Mouse (Mus musculus) forebrain, postnatal 0 days (tissue): ENCODE results near the gene Recql. TPM values are rescaled to one million over a fixed set of nuclear protein-coding genes. Genes with fewer than 3 reads are reported as not detected.

Source experiments
- ATAC-seq: fragments of 200-750 bp; cut with Nextera tagmentation; 2 replicates; pipeline ENCODE4 v1.8.0; 2017; ENCODE audit warnings: mild to moderate bottlenecking, moderate library complexity
- DNase-seq: peaks from one replicate; pipeline ENCODE4 v3.0.0-alpha.2; 2015
- H3K27ac ChIP-seq: fragments of 300-500 bp; sonication (generic); 2 replicates; pipeline ENCODE4 v1.5.1; 2014; ENCODE audit warnings: low read depth, mild to moderate bottlenecking, antibody characterized with exemption, low read length, moderate library complexity, mixed read lengths
- H3K27me3 ChIP-seq: fragments of 300-500 bp; sonication (generic); 2 replicates; pipeline ENCODE4 v1.6.1; 2014; ENCODE audit warnings: mild to moderate bottlenecking, low read length, mixed read lengths; ENCODE audit not compliant: insufficient read depth
- H3K36me3 ChIP-seq: fragments of 300-500 bp; sonication (generic); 2 replicates; pipeline ENCODE4 v1.6.1; 2014; ENCODE audit warnings: mild to moderate bottlenecking, moderate library complexity; ENCODE audit not compliant: insufficient read depth
- H3K4me1 ChIP-seq: fragments of 300-500 bp; sonication (generic); 2 replicates; pipeline ENCODE4 v1.6.1; 2014; ENCODE audit warnings: antibody characterized with exemption; ENCODE audit not compliant: insufficient read depth
- H3K4me2 ChIP-seq: fragments of 300-500 bp; sonication (generic); 2 replicates; pipeline ENCODE4 v1.6.1; 2014; ENCODE audit warnings: low read depth, mild to moderate bottlenecking, moderate library complexity
- H3K4me3 ChIP-seq: fragments of 300-500 bp; sonication (generic); 2 replicates; pipeline ENCODE4 v1.5.1; 2014; ENCODE audit warnings: low read depth, low read length, mixed read lengths
- H3K9ac ChIP-seq: fragments of 300-500 bp; sonication (generic); 2 replicates; pipeline ENCODE4 v1.6.1; 2014; ENCODE audit warnings: mild to moderate bottlenecking
- H3K9me3 ChIP-seq: fragments of 300-500 bp; sonication (generic); 2 replicates; pipeline ENCODE4 v1.6.1; 2016; ENCODE audit warnings: low read length
- CTCF ChIP-seq: sonication (generic); IDR thresholded peaks from 2 replicates; pipeline ENCODE4 v1.5.1; 2016; ENCODE audit warnings: antibody characterized with exemption, control low read depth, low read depth
- WGBS: fragments of 180-500 bp; shearing (Covaris S2); extraction: QIAGEN DNeasy Blood & Tissue Kit; methylation state at CpG from one replicate; pipeline ENCODE4 v1.1.7; 2014; 5-methylcytosine and 5-hydroxymethylcytosine counted together
- polyA plus RNA-seq: library from polyadenylated mRNA; unstranded; fragments of >200 nt; fragmentation: Nextera tagmentation; extraction: Ambion mirVana; gene quantifications from 2 replicates; pipeline ENCODE4 v1.2.1, GENCODE M21; 2015
- total RNA-seq: library from RNA; depleted of rRNA; stranded (reverse); fragments of >200 nt; gene quantifications from 2 replicates; pipeline ENCODE4 v1.2.3, GENCODE M21; 2014

Recql gene
- total and polyA plus RNA-seq, 2 experiments from 2014 or later: 19.4 to 20.8 TPM

DNA sequence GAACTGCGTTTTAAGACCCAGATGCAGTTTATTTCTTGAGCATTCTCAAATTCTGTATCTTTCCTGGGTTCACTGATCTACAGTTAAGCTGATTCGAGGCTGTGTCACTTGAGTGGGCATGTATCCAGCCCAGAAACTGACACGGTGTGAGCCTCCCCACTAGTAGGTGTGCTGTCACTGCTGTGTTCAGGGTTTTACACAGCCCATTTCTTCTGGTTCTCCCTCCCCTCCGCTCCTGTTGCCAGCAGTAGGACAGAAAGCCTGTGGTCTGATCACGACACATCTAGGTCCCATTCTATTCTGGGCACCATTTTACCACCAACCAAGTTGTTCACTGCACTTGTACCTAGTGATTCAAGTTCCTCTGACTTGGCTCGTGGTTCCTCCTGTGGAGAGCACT is 8.9 kb upstream of the Recql start:
- Histone ChIP-seq H3K27ac (no peak overlapping the region), H3K4me1 (no peaks in the 10 kb centered on the region), H3K9me3 (no peaks in the 10 kb centered on the region), H3K4me2 (no peak overlapping the region), H3K9ac (no peak overlapping the region), H3K4me3 (no peak overlapping the region), H3K27me3 (no peaks in the 10 kb centered on the region), H3K36me3 (peaks cover 32% of the 10 kb centered on the region)
- DNase-seq (no peak), ATAC-seq (no peak)
- TF ChIP-seq CTCF: no peak
- 93% methylated on average over 6 of the region's 6 CpGs for WGBS

DNA sequence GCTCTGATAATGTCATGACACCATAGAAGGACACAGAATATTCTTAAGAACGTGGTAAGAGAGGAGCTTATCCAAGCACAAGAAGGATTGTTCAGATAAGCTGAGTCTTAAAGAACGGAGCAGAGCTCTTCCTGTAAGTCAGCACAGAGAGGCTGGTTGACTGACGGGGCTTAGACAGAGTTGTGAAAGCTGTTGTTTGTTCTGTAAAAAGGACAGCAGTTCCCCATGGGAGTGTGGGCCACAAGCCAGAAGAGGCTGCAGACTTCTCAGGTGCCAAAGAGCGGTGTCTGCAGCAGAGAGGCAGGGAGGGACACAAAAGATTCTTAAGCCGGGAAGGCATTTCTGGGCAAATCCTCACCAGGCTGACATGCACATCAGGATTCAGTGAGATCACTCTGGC is 7.8 kb upstream of the Recql start:
- ATAC-seq: no peak
- DNase-seq: no peak
- Histone ChIP-seq H3K4me3 (no peak overlapping the region), H3K9ac (no peak overlapping the region), H3K9me3 (no peaks in the 10 kb centered on the region), H3K4me1 (no peaks in the 10 kb centered on the region), H3K27ac (no peak overlapping the region), H3K27me3 (no peaks in the 10 kb centered on the region), H3K36me3 (peaks cover 25% of the 10 kb centered on the region), H3K4me2 (no peak overlapping the region)
- WGBS: 70% methylated on average over 5 of the region's 5 CpGs
- no peak for TF ChIP-seq CTCF

DNA sequence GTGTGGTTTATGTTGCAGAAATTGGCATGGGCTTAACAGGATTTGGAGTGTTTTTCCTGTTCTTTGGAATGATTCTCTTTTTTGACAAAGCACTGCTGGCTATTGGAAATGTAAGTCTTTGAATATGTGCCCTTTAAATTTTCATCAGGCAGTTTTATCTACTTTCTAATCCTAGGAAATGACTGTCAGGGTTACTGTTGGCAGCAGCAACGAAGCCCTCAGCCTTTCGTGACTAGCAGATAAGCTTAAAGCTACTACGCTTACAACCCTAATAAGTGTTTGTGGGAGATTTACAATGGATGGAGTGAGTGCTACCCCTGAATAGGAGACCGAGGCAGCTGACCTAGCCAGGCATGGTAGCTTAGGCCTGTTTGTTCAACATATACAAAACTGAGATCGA is 5.4 kb upstream of the Recql start:
- no peak for TF ChIP-seq CTCF
- H3K36me3 ChIP-seq: peaks cover 25% of the 10 kb centered on the region
- ATAC-seq: no peak
- H3K4me1 ChIP-seq: 0 out of 2 replicates have a peak, but pooled peaks cover 8% of the 10 kb centered on the region
- no peaks in the 10 kb centered on the region for H3K9me3 ChIP-seq
- H3K4me3 ChIP-seq: no peak overlapping the region
- H3K27ac ChIP-seq: no peak overlapping the region
- no peak overlapping the region for H3K4me2 ChIP-seq
- H3K9ac ChIP-seq: no peak overlapping the region
- 94% methylated on average over 5 of the region's 5 CpGs for WGBS
- H3K27me3 ChIP-seq: no peaks in the 10 kb centered on the region
- DNase-seq: no peak

DNA sequence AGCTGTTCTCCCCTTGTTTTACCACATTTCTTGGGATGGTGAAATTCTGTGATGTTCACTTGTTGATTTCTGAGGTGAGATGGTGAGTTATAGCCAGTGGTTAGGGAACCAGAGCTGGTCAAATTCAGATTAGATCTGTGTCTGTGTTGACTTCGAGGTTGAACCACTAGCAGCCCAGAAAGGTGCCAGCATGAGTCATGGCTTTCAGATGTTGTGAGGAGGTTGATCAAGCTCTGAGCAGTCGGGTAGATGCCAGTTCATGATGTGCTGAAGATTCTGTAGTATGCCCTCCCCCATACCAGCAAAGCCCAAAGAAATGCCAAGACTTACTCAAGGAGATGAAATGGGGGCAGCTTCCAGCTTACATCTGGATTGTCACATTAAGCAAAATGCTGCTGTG is 2.2 kb upstream of the Recql start:
- Histone ChIP-seq H3K9me3 (no peaks in the 10 kb centered on the region), H3K9ac (no peak overlapping the region), H3K36me3 (peaks cover 7% of the 10 kb centered on the region; the same call in 1 of the 2 replicates), H3K4me3 (no peak overlapping the region), H3K27me3 (no peaks in the 10 kb centered on the region), H3K4me2 (no peak overlapping the region), H3K27ac (no peak overlapping the region), H3K4me1 (0 out of 2 replicates have a peak, but pooled peaks cover 12% of the 10 kb centered on the region)
- no peak for TF ChIP-seq CTCF
- WGBS: 83% methylated on average over 2 of the region's 2 CpGs
- ATAC-seq (no peak), DNase-seq (no peak)

DNA sequence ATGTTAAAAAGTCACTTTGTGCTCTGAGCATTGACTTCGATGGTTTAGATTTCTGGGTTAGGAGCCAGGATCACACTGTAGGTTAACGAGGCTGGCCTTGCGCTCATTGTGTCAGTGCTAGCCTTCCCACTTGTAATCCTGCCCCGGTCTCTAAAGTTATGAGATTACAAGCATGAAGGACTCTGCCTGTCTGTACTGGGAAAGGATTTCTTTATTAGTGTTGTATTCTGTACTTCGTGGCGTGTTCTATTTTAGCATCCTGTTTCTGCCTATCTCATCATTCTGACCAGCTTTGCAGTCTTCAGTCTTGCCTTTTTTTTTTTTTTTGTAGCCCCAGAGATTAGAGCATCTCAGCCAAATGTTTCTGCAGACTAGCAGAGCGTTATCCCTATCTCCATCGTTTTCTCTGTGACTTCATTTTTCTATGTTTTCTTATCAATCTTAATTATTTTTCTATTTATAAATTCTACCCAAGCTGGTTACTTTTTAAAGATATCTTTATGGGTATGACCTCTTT is 926 bp upstream of the Recql start:
- Histone ChIP-seq H3K9me3 (no peaks in the 10 kb centered on the region), H3K27ac (no peak overlapping the region; the same call in 1 of the 2 replicates), H3K4me3 (peak overlapping the region; percentile 96), H3K9ac (peak overlapping the region; percentile 70), H3K4me2 (peak overlapping the region; percentile 81), H3K36me3 (no peaks in the 10 kb centered on the region), H3K27me3 (no peaks in the 10 kb centered on the region), H3K4me1 (0 out of 2 replicates have a peak, but pooled peaks cover 12% of the 10 kb centered on the region)
- no peak for ATAC-seq
- DNase-seq: peak; percentile 4
- 21% methylated on average over 8 of the region's 8 CpGs for WGBS
- TF ChIP-seq CTCF: no peak

DNA sequence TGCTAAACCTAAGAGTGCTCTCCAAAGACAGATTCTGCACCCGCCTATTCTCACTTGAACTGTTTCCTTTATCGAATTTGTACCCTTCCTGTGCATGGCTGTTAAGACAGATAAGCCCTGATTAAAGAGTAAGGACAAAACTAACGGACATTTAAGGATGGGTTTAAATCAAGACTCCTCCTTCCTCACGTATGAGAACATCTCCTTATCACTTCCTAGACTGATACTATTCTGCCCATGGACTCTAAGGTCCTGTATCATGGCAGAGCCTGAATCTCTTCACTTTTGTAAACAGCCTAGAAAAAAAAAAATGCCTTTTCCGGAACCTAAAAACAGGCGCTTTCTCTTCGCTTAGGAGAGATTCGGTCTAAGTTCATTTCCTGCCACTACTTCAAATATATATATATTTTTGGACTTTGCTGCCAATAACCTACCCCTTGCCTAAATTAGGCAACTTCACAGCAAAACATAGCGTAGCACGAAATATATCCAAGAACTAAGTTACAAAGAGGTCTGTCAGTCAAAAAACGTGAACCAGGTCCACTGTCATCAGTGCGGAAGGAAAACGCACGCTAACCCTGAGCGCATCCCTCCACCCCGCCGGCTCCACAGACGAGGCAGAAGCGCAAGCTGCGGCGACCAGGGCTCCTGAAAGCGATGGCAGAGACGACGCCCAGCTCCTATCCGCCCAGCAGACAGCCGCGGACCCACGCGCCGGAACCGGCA is 439 bp downstream of the Recql start:
- H3K4me2 ChIP-seq: peak overlapping the region; percentile 81
- H3K4me3 ChIP-seq: peak overlapping the region; percentile 96
- no peaks in the 10 kb centered on the region for H3K36me3 ChIP-seq
- ATAC-seq (peak; percentile 73; the same call in 1 of the 2 replicates), DNase-seq (no peak)
- H3K9me3 ChIP-seq: no peaks in the 10 kb centered on the region
- no peaks in the 10 kb centered on the region for H3K27me3 ChIP-seq
- H3K27ac ChIP-seq: peak overlapping the region; percentile 5; the same call in 1 of the 2 replicates
- 6% methylated on average over 31 of the region's 31 CpGs for WGBS
- TF ChIP-seq CTCF: no peak
- peak overlapping the region; percentile 70 for H3K9ac ChIP-seq
- H3K4me1 ChIP-seq: 0 out of 2 replicates have a peak, but pooled peaks cover 12% of the 10 kb centered on the region

DNA sequence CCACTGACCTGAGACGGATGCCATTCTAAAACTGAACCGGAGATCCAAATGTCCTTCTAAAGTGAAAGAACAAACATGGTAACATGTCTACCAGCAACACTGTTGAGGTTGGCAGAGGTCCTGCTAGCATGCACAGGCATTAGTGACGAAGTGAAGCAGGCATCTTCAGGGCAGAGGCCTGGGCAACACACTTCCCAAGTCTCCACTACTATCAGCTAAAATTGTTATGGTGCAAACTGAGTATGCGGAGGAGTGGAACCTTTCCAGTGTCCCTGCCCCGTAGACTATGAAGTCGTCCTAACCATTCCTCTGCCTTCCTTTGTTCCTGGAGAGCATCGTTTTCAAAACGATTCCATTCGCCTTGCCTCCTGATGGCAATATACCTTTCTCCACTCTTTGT is 2.4 kb downstream of the Recql start:
- 92% methylated on average over 9 of the region's 9 CpGs for WGBS
- H3K4me2 ChIP-seq: no peak overlapping the region
- H3K27me3 ChIP-seq: no peaks in the 10 kb centered on the region
- H3K4me1 ChIP-seq: 0 out of 2 replicates have a peak, but pooled peaks cover 12% of the 10 kb centered on the region
- H3K9me3 ChIP-seq: no peaks in the 10 kb centered on the region
- no peak for DNase-seq
- no peak for ATAC-seq
- TF ChIP-seq CTCF: no peak
- H3K36me3 ChIP-seq: no peaks in the 10 kb centered on the region
- H3K27ac ChIP-seq: no peak overlapping the region
- H3K9ac ChIP-seq: no peak overlapping the region
- H3K4me3 ChIP-seq: no peak overlapping the region
